Mouse (Mus musculus): Measurements from ENCODE around the gene Syne2. TPM values are rescaled to one million over a fixed set of nuclear protein-coding genes. Genes with fewer than 3 reads are reported as not detected.

The Syne2 gene
- polyA plus RNA-seq, 1 experiment from 2014 or later = 69.4 TPM

DNA sequence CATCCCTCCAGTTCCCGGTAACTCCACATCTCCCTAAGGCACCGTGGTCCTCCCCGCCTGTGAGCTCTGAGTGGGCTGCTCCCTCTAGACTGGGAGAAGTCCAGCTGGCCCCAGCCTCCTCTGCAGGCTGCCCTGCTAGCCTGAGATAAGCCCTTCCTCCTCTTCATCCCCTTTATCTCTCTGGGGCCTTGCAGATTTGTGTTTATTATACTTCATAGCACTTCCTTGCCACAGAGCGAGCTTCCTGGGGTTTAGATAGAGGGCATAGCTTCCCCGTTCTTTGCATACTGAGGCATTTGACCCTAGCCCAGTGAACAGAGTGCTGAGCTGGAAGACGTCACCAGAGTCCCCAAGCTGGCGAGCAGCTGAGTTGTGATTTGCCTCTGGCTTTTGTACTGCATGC is 37.1 kb downstream of the Syne2 start:
- Histone ChIP-seq H3K4me2 (replicated peaks) (no peak overlapping the region), H3K9ac (no peak overlapping the region), H3K27me3 (replicated peaks) (no peaks in the 10 kb centered on the region), H3K4me3 (no peak overlapping the region), H3K9me3 (no peaks in the 10 kb centered on the region), H3K4me1 (peaks cover 9% of the 10 kb centered on the region; the same call in 1 of the 2 replicates), H3K36me3 (no peaks in the 10 kb centered on the region), H3K27ac (no peak overlapping the region)
- 65% methylated on average over 7 of the region's 7 CpGs for WGBS
- no peak for ATAC-seq (ENCODE audit: low FRiP score, low read depth)

DNA sequence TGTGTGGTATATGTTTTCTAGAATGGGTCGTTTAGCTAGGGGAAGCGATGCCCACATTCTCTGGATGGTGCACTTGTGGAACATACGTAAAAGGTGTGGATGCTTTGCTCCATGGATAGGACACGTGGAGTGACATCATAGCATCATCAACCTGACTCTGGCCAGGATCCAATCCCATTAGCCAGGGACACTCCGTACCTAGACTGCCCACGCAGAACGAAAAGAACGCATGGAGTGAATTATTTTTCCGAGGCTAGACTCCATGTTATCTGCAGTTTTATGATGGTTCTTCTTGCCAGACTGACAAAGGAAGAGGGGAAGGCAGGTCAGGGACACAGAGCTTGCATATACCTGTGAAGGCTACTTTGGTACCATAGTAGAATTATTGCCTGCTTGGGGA is 37.7 kb downstream of the Syne2 start:
- H3K9me3 ChIP-seq = no peaks in the 10 kb centered on the region

DNA sequence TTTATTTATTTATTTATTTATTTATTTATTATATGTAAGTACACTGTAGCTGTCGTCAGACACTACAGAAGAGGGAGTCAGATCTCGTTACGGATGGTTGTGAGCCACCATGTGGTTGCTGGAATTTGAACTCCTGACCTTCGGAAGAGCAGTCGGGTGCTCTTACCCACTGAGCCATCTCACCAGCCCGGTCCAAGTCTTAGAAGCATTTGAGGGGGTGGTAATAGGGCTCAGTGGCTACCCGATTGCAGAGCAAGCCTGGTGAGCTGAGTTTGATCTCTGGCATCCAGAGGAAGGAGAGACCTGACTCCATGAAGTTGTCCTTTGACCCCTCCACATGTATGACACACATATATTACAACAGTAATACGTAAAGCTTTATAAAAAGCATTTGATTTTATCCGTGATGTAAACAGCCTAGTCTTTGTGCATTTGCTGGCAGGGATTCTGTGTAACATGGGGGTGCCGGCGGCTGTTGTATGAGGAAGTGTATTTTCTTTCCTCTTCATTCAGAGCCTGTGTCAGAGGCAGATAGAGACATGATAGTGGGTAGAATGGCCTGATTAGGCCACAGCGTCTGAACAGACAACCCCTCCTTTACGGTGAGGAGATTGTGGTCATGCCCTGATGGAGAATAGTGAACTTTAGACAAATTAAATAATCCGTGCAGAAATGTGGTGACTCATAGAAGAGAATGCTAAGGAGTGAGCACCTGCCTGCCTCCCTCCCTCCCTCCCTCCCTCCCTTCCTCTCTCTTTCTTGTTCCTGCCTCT is 38.3 kb downstream of the Syne2 start:
- H3K4me2 ChIP-seq (replicated peaks) = no peak overlapping the region
- H3K27ac ChIP-seq = no peak overlapping the region
- no peaks in the 10 kb centered on the region for H3K36me3 ChIP-seq
- H3K4me3 ChIP-seq = no peak overlapping the region
- H3K9me3 ChIP-seq = no peaks in the 10 kb centered on the region
- no peaks in the 10 kb centered on the region for H3K27me3 ChIP-seq (replicated peaks)
- peaks cover 9% of the 10 kb centered on the region; the same call in 1 of the 2 replicates for H3K4me1 ChIP-seq
- H3K9ac ChIP-seq = no peak overlapping the region
- no peak for ATAC-seq (ENCODE audit: low FRiP score, low read depth)
- WGBS = 82% methylated on average over 14 of the region's 14 CpGs

More for the DNA sequence above, 37.7 kb downstream of the Syne2 start:
- H3K9ac ChIP-seq = no peak overlapping the region
- H3K27ac ChIP-seq = no peak overlapping the region
- WGBS = 92% methylated on average over 9 of the region's 9 CpGs
- H3K27me3 ChIP-seq (replicated peaks) = no peaks in the 10 kb centered on the region
- no peak overlapping the region for H3K4me3 ChIP-seq
- ATAC-seq (ENCODE audit: low FRiP score, low read depth) = no peak
- H3K4me2 ChIP-seq (replicated peaks) = no peak overlapping the region
- H3K36me3 ChIP-seq = no peaks in the 10 kb centered on the region
- H3K4me1 ChIP-seq = peaks cover 9% of the 10 kb centered on the region; the same call in 1 of the 2 replicates

DNA sequence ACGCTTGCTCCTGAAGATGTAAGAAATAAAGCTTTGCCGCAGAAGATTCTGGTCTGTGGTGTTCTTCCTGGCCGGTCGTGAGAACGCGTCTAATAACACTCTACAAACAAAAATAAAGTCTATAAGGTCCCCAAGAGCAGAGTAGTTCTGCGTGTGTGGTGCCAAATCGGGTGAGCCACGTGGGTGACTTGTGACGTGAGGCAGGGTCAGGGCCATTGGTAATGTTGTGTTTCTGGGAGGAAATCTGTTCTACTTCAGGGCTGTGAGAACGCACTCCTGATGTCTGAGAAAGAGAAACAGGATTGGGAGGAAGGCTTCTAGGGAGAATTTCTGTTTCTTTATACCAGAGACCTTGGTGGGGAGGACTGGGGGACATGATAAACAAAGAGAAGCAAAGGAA is 42.0 kb downstream of the Syne2 start:
- Histone ChIP-seq H3K9ac (no peak overlapping the region), H3K9me3 (no peaks in the 10 kb centered on the region), H3K27ac (no peak overlapping the region), H3K4me1 (no peaks in the 10 kb centered on the region), H3K27me3 (replicated peaks) (no peaks in the 10 kb centered on the region), H3K4me3 (no peak overlapping the region), H3K4me2 (replicated peaks) (no peak overlapping the region), H3K36me3 (no peaks in the 10 kb centered on the region)
- ATAC-seq (ENCODE audit: low FRiP score, low read depth) = no peak
- WGBS = 92% methylated on average over 11 of the region's 11 CpGs

DNA sequence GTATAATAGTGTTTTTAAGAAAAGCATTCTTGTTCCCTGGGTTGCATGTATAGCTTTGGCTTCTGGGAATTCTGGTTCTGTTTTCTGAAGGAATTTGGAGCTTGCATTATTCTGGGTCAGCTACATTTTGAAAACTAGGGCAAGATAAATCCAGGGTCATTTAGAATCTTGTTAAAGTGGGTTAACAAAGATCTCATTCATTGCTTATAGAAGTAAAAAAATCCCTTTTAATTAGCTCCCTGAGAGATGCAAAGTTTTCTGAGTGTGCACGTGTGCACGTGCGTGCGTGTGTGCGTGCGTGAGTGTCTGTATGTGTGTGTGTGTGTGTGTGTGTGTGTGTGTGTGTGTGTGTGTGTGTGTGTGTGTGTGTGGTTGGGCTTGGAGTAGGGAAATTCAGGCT is 42.9 kb downstream of the Syne2 start:
- H3K9me3 ChIP-seq = no peaks in the 10 kb centered on the region

DNA sequence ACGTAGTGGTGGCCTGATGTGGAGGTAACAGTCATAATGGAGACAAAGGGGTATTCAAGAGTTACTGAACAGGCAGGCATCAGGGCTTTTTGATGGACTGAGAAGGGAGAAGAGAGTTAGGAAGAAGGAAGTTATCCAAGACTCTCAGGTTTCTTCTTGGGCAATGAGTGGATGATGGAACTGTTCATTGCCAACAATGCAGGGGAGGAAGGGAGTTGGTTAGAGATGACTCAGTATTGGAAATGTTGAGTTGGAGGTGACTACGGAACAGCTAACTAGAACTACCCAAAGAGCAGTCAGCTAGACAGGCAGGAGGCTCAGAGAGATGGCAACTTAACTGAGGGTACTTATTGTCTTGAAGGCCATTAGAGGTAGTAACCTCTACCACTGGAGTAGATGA is 47.2 kb downstream of the Syne2 start:
- Histone ChIP-seq H3K4me1 (no peaks in the 10 kb centered on the region), H3K36me3 (no peaks in the 10 kb centered on the region), H3K9me3 (no peaks in the 10 kb centered on the region), H3K27me3 (replicated peaks) (no peaks in the 10 kb centered on the region), H3K4me2 (replicated peaks) (no peak overlapping the region), H3K27ac (no peak overlapping the region), H3K4me3 (no peak overlapping the region), H3K9ac (no peak overlapping the region)
- WGBS = 96% methylated on average over 2 of the region's 2 CpGs
- no peak for ATAC-seq (ENCODE audit: low FRiP score, low read depth)

More for the DNA sequence above, 42.9 kb downstream of the Syne2 start:
- WGBS = 88% methylated on average over 6 of the region's 6 CpGs
- no peaks in the 10 kb centered on the region for H3K4me1 ChIP-seq
- ATAC-seq (ENCODE audit: low FRiP score, low read depth) = no peak
- no peak overlapping the region for H3K4me2 ChIP-seq (replicated peaks)
- no peak overlapping the region for H3K27ac ChIP-seq
- no peak overlapping the region for H3K4me3 ChIP-seq
- no peaks in the 10 kb centered on the region for H3K36me3 ChIP-seq
- H3K9ac ChIP-seq = no peak overlapping the region
- H3K27me3 ChIP-seq (replicated peaks) = no peaks in the 10 kb centered on the region

DNA sequence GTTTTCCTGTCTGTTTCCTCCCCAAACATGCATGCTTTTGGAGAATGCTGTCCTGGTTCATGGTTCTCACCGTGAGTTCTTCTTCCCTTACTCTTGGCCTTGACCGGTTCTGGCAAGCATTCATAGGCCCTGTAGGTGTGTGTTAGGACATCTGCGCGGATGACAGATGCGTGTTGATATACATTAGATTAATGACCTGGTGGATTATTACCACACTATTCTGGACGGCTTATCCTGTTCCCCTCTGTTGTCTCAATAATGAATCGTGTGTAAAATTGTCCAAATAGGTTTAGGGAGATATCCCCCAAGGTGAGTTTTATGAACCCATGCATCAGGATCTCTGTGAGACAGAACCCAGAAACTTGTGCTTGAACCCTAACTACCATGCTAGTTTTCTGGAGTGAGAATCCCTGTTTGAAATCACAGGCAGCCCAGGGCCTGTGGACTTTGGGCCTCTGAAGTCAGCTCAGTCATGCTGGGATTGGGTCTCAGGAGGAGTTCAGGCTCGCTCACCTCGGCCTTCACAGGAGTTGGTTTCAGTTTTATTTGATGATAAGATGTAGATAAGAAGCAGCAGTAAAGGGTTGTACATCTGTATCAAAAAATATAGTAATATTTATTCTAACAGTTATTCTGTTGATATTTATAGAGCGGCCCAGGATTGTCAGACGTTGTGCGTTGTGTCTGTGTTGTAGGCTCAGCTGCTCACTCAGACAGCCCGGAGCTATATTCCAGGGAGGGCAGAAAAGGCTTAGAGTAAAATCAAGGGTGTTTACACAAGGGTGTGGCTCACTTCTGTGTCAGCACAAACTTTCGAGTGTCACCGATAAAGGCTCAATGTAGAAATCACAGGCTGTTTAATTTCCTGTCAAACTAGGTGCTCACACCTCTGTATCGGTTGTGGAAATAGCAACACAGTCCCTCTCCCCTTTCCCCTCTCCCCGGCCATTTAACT is 48.8 kb downstream of the Syne2 start:
- no peak overlapping the region for H3K4me3 ChIP-seq
- 87% methylated on average over 17 of the region's 17 CpGs for WGBS
- no peaks in the 10 kb centered on the region for H3K27me3 ChIP-seq (replicated peaks)
- no peak for ATAC-seq (ENCODE audit: low FRiP score, low read depth)
- no peak overlapping the region for H3K27ac ChIP-seq
- H3K36me3 ChIP-seq = no peaks in the 10 kb centered on the region
- H3K4me2 ChIP-seq (replicated peaks) = no peak overlapping the region
- H3K4me1 ChIP-seq = no peaks in the 10 kb centered on the region
- H3K9me3 ChIP-seq = no peaks in the 10 kb centered on the region
- H3K9ac ChIP-seq = no peak overlapping the region

DNA sequence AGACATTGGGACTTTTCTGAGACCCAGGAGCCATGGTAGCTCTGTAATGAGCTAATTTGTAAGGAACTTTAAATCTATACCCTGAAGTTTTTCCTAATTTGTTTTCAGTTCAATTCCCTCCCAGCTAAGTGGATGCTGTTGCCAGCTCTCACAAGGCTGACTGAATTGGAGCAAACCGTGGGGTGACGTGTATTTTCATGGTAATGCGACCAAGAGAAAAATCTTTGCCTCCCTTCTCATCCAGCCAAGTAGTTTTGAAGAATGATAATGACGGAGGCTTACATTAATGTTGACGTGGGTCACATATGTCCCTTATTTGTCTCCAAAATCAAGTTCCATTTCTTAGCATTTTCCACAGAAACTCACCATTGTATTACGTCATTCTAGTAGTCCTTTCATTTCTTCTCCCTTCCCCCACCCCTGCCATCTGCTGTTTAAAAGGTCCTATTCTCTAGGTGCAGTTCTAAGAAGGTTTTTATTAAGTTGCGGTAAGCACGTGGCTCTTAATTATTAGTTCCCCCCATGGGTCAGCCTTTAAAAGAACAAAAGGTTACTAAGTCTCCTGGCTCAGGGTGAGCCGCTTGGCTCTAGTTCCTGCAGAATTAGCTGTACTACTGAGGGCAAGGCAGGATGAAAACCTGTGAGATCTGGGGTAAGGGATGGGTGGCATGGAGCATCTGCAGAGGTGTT is 55.8 kb downstream of the Syne2 start:
- Histone ChIP-seq H3K9me3 (no peaks in the 10 kb centered on the region), H3K9ac (no peak overlapping the region), H3K4me3 (no peak overlapping the region), H3K4me1 (peaks cover 16% of the 10 kb centered on the region), H3K36me3 (no peaks in the 10 kb centered on the region), H3K4me2 (replicated peaks) (peak overlapping the region; percentile 40), H3K27ac (no peak overlapping the region), H3K27me3 (replicated peaks) (no peaks in the 10 kb centered on the region)
- 23% methylated on average over 9 of the region's 9 CpGs for WGBS
- ATAC-seq (ENCODE audit: low FRiP score, low read depth) = peak; percentile 61

DNA sequence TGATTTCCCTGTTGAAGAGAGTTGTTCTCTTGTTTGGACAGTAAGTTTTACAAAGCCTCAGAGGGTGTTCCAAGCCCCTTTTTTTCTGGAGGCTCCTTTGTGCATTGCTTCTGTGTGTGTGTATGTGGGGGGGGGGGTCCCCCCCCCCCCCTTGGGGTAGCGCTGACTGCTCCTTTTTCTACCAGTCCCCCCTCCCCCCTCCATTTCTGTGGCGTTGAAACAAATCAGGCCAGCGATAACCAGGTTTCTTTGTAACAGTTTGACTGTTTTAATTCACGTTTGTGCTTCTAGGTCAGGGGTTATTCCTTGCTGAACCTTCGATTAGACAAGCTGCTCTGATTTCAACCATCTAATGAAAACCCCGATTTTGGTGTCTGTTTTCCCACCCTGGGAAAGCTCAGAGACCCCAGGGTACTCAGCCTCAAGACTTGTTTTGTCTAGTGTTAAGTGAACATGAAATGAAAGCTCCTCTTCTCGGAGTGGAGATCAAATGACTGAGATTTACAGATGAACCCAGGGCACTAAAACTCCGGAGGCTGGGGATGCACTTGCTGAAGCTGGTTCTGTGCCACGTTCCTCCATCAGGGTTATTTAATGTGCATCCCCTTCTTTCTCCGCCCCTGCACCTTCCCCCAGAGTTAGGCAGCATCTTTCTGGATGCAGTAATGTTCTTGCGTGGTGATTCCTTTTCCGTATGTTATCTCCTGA is 56.5 kb downstream of the Syne2 start:
- Histone ChIP-seq H3K9me3 (no peaks in the 10 kb centered on the region), H3K27ac (no peak overlapping the region), H3K4me1 (peaks cover 16% of the 10 kb centered on the region), H3K9ac (0 out of 2 replicates have a peak overlapping the region, but pooled peaks have one; percentile 13), H3K4me2 (replicated peaks) (peak overlapping the region; percentile 40), H3K27me3 (replicated peaks) (no peaks in the 10 kb centered on the region), H3K4me3 (no peak overlapping the region), H3K36me3 (peaks cover 3% of the 10 kb centered on the region; the same call in 1 of the 2 replicates)
- ATAC-seq (ENCODE audit: low FRiP score, low read depth) = peak; percentile 48; the same call in 1 of the 2 replicates
- 27% methylated on average over 11 of the region's 12 CpGs for WGBS

DNA sequence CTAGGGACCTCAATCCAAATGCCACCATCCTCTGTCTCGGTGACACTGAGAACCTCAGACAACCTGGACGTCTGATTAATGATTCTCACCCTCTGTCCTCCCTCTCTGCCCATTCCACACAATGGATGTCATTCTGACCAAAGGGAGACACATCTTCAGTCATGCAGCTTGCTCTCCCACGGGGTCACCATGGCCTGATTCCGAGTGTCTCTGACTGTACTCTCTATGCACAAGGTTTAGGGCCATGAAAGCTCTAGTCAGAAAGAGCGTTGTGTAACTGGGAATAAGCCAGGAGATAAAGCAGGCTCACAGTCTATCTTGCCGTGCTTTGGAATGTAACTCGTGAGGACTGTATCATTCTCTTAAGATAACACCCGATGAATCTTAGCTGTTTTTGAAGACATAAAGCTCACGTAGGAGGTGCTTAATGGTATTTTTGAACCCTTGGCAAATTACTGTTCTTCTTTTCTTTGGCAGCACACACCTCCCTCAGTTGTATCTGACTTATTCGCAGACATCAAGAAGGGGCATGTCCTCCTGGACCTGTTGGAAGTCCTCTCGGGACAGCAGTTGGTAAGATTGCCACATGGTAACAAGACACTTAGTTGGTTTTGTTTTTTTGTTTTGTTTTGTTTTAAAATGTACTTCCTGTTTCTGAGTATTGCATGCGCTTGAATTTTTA is 61.8 kb downstream of the Syne2 start:
- no peak overlapping the region for H3K4me3 ChIP-seq
- no peak overlapping the region for H3K27ac ChIP-seq
- peaks cover under 1% of the 10 kb centered on the region for H3K4me1 ChIP-seq
- H3K27me3 ChIP-seq (replicated peaks) = no peaks in the 10 kb centered on the region
- no peak overlapping the region for H3K4me2 ChIP-seq (replicated peaks)
- H3K9me3 ChIP-seq = no peaks in the 10 kb centered on the region
- WGBS = 87% methylated on average over 12 of the region's 12 CpGs
- ATAC-seq (ENCODE audit: low FRiP score, low read depth) = no peak
- peaks cover 27% of the 10 kb centered on the region for H3K36me3 ChIP-seq
- no peak overlapping the region for H3K9ac ChIP-seq

DNA sequence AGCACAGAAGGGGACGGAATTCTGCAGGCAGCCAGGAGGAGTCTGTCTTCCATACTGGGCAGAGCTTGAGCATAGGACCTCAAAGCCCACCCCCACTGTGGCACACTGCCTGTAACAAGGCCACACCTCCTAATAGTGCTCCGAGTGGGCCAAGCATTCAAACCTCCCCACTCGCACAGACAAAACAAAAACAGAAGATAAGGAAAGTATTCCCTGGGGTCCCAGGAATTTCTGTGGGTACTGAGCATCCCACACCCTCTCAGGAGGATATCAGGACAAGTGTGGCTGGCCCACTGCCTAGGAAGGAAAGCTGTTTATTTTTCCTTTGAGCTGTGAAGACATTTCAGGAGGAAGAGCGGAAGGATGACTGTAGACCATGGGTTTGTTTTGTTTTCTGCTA is 63.6 kb downstream of the Syne2 start:
- 76% methylated on average over 4 of the region's 4 CpGs for WGBS
- Histone ChIP-seq H3K4me3 (no peak overlapping the region), H3K9me3 (no peaks in the 10 kb centered on the region), H3K4me1 (no peaks in the 10 kb centered on the region), H3K27ac (no peak overlapping the region), H3K9ac (no peak overlapping the region), H3K27me3 (replicated peaks) (no peaks in the 10 kb centered on the region), H3K4me2 (replicated peaks) (no peak overlapping the region), H3K36me3 (peaks cover 27% of the 10 kb centered on the region)
- no peak for ATAC-seq (ENCODE audit: low FRiP score, low read depth)
